Mouse (Mus musculus) limb, embryonic 10.5 days (tissue): ENCODE data around the gene Mrpl9. TPM values are rescaled to one million over a fixed set of nuclear protein-coding genes. Genes with fewer than 3 reads are reported as not detected.

Experiments used
- DNase-seq: peaks from one replicate; pipeline ENCODE4 v3.0.0-alpha.2; 2017; ENCODE audit warnings: low spot score
- H3K27ac ChIP-seq: fragments of 300-500 bp; sonication (generic); 2 replicates; pipeline ENCODE4 v1.5.1; 2016; ENCODE audit warnings: mild to moderate bottlenecking
- H3K27me3 ChIP-seq: fragments of 300-500 bp; sonication (generic); 2 replicates; pipeline ENCODE4 v1.6.1; 2016; ENCODE audit warnings: low read depth, mild to moderate bottlenecking; ENCODE audit not compliant: poor library complexity, severe bottlenecking
- H3K36me3 ChIP-seq: fragments of 300-500 bp; sonication (generic); 2 replicates; pipeline ENCODE4 v1.6.1; 2016; ENCODE audit warnings: mild to moderate bottlenecking, moderate library complexity
- H3K4me1 ChIP-seq: fragments of 300-500 bp; sonication (generic); 2 replicates; pipeline ENCODE4 v1.6.1; 2016
- H3K4me3 ChIP-seq: fragments of 300-500 bp; sonication (generic); 2 replicates; pipeline ENCODE4 v1.5.1; 2016; ENCODE audit warnings: mild to moderate bottlenecking, moderate library complexity
- H3K9me3 ChIP-seq: fragments of 300-500 bp; sonication (generic); replicated peaks from 2 replicates; pipeline ENCODE4 v1.6.1; 2016; ENCODE audit warnings: mild to moderate bottlenecking
- WGBS: fragments of 180-500 bp; shearing (Covaris S2); methylation state at CpG from one replicate; pipeline ENCODE4 v1.1.7; 2016; 5-methylcytosine and 5-hydroxymethylcytosine counted together
- polyA plus RNA-seq: library from polyadenylated mRNA; unstranded; fragments of >200 nt; fragmentation: Nextera tagmentation; extraction: Ambion mirVana; gene quantifications from 2 replicates; pipeline ENCODE4 v1.2.1, GENCODE M21; 2016

Mrpl9 gene
- polyA plus RNA-seq, 1 experiment from 2014 or later: 71.0 TPM

DNA sequence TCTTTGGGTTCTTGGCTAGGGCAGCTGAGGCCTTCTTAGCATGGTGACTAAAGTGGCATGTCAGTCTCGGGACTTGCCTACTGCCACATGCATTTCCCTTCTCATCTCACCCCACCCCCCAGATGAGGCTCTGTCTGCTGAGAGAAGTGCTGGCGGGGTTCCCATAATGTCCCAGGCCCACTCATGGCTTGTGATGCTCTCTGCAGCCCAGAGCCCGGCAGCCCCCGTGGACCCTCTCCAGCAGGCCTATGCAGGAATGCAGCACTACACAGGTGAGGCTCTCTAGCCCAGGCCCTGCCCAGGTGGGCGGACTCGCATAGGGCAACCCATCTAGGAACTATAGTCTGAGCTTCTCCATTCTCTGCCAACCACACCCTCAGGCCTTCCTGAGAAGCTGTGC is 44.5 kb downstream of the Mrpl9 start:
- no peak overlapping the region for H3K27ac ChIP-seq
- no peaks in the 10 kb centered on the region for H3K9me3 ChIP-seq
- 81% methylated on average over 6 of the region's 6 CpGs for WGBS
- H3K36me3 ChIP-seq: peaks cover 6% of the 10 kb centered on the region; the same call in 1 of the 2 replicates
- no peak for DNase-seq
- no peaks in the 10 kb centered on the region for H3K27me3 ChIP-seq
- H3K4me3 ChIP-seq: no peak overlapping the region
- H3K4me1 ChIP-seq: peaks cover 31% of the 10 kb centered on the region

DNA sequence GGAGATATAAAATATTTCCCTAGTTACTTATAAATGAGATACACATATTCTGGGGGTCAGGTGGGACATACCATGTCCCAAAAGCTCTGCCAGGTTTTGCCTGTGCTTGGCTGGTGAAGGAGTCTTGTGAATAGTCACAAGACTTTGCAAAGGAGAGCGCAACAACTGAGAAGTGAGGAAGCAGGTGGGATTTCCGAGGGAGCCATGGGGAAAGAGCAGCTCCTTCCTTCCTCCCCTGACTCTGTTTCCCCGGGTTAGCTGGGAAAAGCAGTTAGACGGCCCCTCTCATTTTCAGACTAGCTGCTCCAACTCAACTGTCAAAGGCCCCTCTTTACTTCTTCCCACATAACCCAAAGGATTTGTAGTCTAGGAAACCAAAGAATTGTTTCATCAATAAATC is 54.0 kb downstream of the Mrpl9 start:
- Histone ChIP-seq H3K9me3 (no peaks in the 10 kb centered on the region), H3K4me3 (no peak overlapping the region), H3K36me3 (peaks cover 71% of the 10 kb centered on the region), H3K27me3 (no peaks in the 10 kb centered on the region), H3K27ac (no peak overlapping the region), H3K4me1 (no peaks in the 10 kb centered on the region)
- 88% methylated on average over 4 of the region's 4 CpGs for WGBS
- no peak for DNase-seq

Other genes starting within 250 kb of the Mrpl9 start
- gene Gm5286, start 246.6 kb upstream of the Mrpl9 start, polyA plus RNA-seq: not detected in 2 replicates
- not detected in 2 replicates for gene Gm4778, start 179.3 kb upstream of the Mrpl9 start, polyA plus RNA-seq
- gene Them4, start 133.2 kb upstream of the Mrpl9 start, polyA plus RNA-seq: 7.2 and 7.7 TPM in 2 replicates
- gene Them5, start 101.2 kb upstream of the Mrpl9 start, polyA plus RNA-seq: not detected in 2 replicates
- 0.15 and 0.54 TPM in 2 replicates for gene C2cd4d, start 80.9 kb upstream of the Mrpl9 start, polyA plus RNA-seq
- gene Rorc, start 70.5 kb upstream of the Mrpl9 start, polyA plus RNA-seq: 0.15 TPM in 1 of 2 replicates, not detected in the other
- not detected in 2 replicates for gene Lingo4, start 44.8 kb upstream of the Mrpl9 start, polyA plus RNA-seq
- 5.1 and 6.6 TPM in 2 replicates for gene Tdrkh, start 30.0 kb upstream of the Mrpl9 start, polyA plus RNA-seq
- gene Oaz3, start 597 bp downstream of the Mrpl9 start, polyA plus RNA-seq: 0.29 and 0.51 TPM in 2 replicates
- gene Celf3, start 35.0 kb downstream of the Mrpl9 start, polyA plus RNA-seq: 1.4 and 1.5 TPM in 2 replicates
- gene Riiad1, start 37.0 kb downstream of the Mrpl9 start, polyA plus RNA-seq: 1.4 and 1.8 TPM in 2 replicates
- gene Snx27, start 139.4 kb downstream of the Mrpl9 start, polyA plus RNA-seq: 45.5 and 46.2 TPM in 2 replicates
- gene Gm10972, start 199.8 kb downstream of the Mrpl9 start, polyA plus RNA-seq: not detected in 2 replicates
- 4.1 and 4.5 TPM in 2 replicates for gene Tuft1, start 215.6 kb downstream of the Mrpl9 start, polyA plus RNA-seq